Mouse (Mus musculus) small intestine, adult 2 months (tissue): ENCODE data around the gene Osbpl3.

Source experiments
- CTCF ChIP-seq: fragments of 200-500 bp; IDR thresholded peaks from 2 replicates; pipeline ENCODE4 v1.5.1; 2012; ENCODE audit warnings: low read depth, mild to moderate bottlenecking, control low read depth, inconsistent platforms, low read length, moderate library complexity, mixed read lengths; ENCODE audit not compliant: insufficient replicate concordance, insufficient read length; ENCODE audit errors: extremely low read depth
- POLR2A ChIP-seq: fragments of 200-500 bp; IDR thresholded peaks from 2 replicates; pipeline ENCODE4 v1.6.1; 2012; ENCODE audit warnings: low read depth, mild to moderate bottlenecking, control low read depth, inconsistent platforms, low read length, moderate library complexity

- TF ChIP-seq CTCF = no peak
- no peak for TF ChIP-seq POLR2A
Observed at GRCm38 (mm10) chr6:50244967-50245366, 211.0 kb downstream of the Osbpl3 start.
